Mouse (Mus musculus) sigmoid colon, adult 10 weeks (tissue): ENCODE measurements around the gene Adamts7. TPM values are rescaled to one million over a fixed set of nuclear protein-coding genes. Genes with fewer than 3 reads are reported as not detected.

Experiments used
- polyA plus RNA-seq: library from polyadenylated mRNA; stranded (reverse); fragments of 350-450 nt; fragmentation: Illumina TruSeq; extraction: RNeasy Lipid Tissue Mini Kit (QIAGEN cat#74804); gene quantifications from one replicate; pipeline ENCODE4 v1.2.3, GENCODE M21; 2014; ENCODE audit warnings: low read depth, low replicate concordance

The Adamts7 gene
- 0.09 TPM for polyA plus RNA-seq

GRCm38 (mm10) chr9:90162926-90163748, at the start of gene Adamts7:
Adamts7 (plus strand) TSS chr9:90163069.

GRCm38 (mm10) chr9:90114567-90115307, 48.1 kb upstream of the Adamts7 start, which contains the start of gene Morf4l1:
Morf4l1 (minus strand) TSS chr9:90114774.

Other genes with a start within 250 kb of the Adamts7 start
- gene Ctsh, start 108.9 kb upstream of the Adamts7 start, polyA plus RNA-seq = 175 TPM
- gene Morf4l1, start 48.3 kb upstream of the Adamts7 start, polyA plus RNA-seq = 500 TPM
- 9.4 TPM for gene Tbc1d2b, start 107.7 kb downstream of the Adamts7 start, polyA plus RNA-seq